Mouse (Mus musculus) heart, postnatal 0 days (tissue): ENCODE measurements at regions not wholly inside any gene's neighbourhood (a gene's known extent, or its start where the extent isn't known, plus 50 kb on each side); places are given as distances from the start of the nearest gene placed in this dataset.

Source experiments
- CTCF ChIP-seq: IDR thresholded peaks from 2 replicates; pipeline ENCODE4 v1.5.1; 2016; ENCODE audit warnings: antibody characterized with exemption, control low read depth, low read depth
- EP300 ChIP-seq: IDR thresholded peaks from 2 replicates; pipeline ENCODE4 v1.6.1; 2016; ENCODE audit warnings: antibody characterized with exemption, low read depth

GRCm38 (mm10) chr1:3120392-3120690 lies 1687.4 kb upstream of the Gm37988 start:
- TF ChIP-seq CTCF: no peak
- no peak for TF ChIP-seq EP300
